Mouse (Mus musculus): Measurements from ENCODE around the gene Syn2. TPM values are rescaled to one million over a fixed set of nuclear protein-coding genes. Genes with fewer than 3 reads are reported as not detected.

Gene Syn2
- polyA plus RNA-seq, 1 experiment from 2014 or later, result 0.30 TPM

- H3K9ac ChIP-seq (ENCODE audit: low read depth, low read length), result no peak overlapping the region
- no peak overlapping the region for H3K27ac ChIP-seq (ENCODE audit: low read depth, low read length)
- DNase-seq (ENCODE audit: low spot score), result no peak
- 81% methylated on average over 3 of the region's 3 CpGs for WGBS
- H3K36me3 ChIP-seq (ENCODE audit: control insufficient read depth, insufficient read depth, low read length), result no peaks in the 10 kb centered on the region
- H3K4me2 ChIP-seq, result no peak overlapping the region
- no peaks in the 10 kb centered on the region for H3K9me3 ChIP-seq (ENCODE audit: control insufficient read depth, low read length)
- no peaks in the 10 kb centered on the region for H3K27me3 ChIP-seq (replicated peaks; ENCODE audit: control insufficient read depth, insufficient read depth, low read length)
- H3K4me3 ChIP-seq (ENCODE audit: low read depth, low read length), result no peak overlapping the region
- ATAC-seq (replicated peaks; ENCODE audit: low FRiP score), result no peak
- H3K4me1 ChIP-seq (replicated peaks; ENCODE audit: control insufficient read depth, insufficient read depth, low read length), result no peaks in the 10 kb centered on the region
Observed at GRCm38 (mm10) chr6:115165863-115166470, 31.3 kb downstream of the Syn2 start.

- Histone ChIP-seq H3K36me3 (ENCODE audit: control insufficient read depth, insufficient read depth, low read length) (no peaks in the 10 kb centered on the region), H3K4me1 (replicated peaks; ENCODE audit: control insufficient read depth, insufficient read depth, low read length) (no peaks in the 10 kb centered on the region), H3K27ac (ENCODE audit: low read depth, low read length) (no peak overlapping the region), H3K9ac (ENCODE audit: low read depth, low read length) (no peak overlapping the region), H3K4me2 (no peak overlapping the region), H3K27me3 (replicated peaks; ENCODE audit: control insufficient read depth, insufficient read depth, low read length) (no peaks in the 10 kb centered on the region), H3K4me3 (ENCODE audit: low read depth, low read length) (no peak overlapping the region), H3K9me3 (ENCODE audit: control insufficient read depth, low read length) (no peaks in the 10 kb centered on the region)
- ATAC-seq (replicated peaks; ENCODE audit: low FRiP score) (no peak), DNase-seq (ENCODE audit: low spot score) (no peak)
- 44% methylated on average over 3 of the region's 3 CpGs for WGBS
Observed at GRCm38 (mm10) chr6:115168921-115169320, 34.2 kb downstream of the Syn2 start.

GRCm38 (mm10) chr6:115169518-115169917, 34.8 kb downstream of the Syn2 start:
- ATAC-seq (replicated peaks; ENCODE audit: low FRiP score) (no peak), DNase-seq (ENCODE audit: low spot score) (no peak)
- Histone ChIP-seq H3K4me1 (replicated peaks; ENCODE audit: control insufficient read depth, insufficient read depth, low read length) (no peaks in the 10 kb centered on the region), H3K4me3 (ENCODE audit: low read depth, low read length) (no peak overlapping the region), H3K27ac (ENCODE audit: low read depth, low read length) (no peak overlapping the region), H3K27me3 (replicated peaks; ENCODE audit: control insufficient read depth, insufficient read depth, low read length) (no peaks in the 10 kb centered on the region), H3K9me3 (ENCODE audit: control insufficient read depth, low read length) (no peaks in the 10 kb centered on the region), H3K9ac (ENCODE audit: low read depth, low read length) (no peak overlapping the region), H3K4me2 (no peak overlapping the region), H3K36me3 (ENCODE audit: control insufficient read depth, insufficient read depth, low read length) (no peaks in the 10 kb centered on the region)
- WGBS, result 47% methylated on average over 2 of the region's 2 CpGs

GRCm38 (mm10) chr6:115174845-115175244, 40.1 kb downstream of the Syn2 start:
- Histone ChIP-seq H3K27me3 (replicated peaks; ENCODE audit: control insufficient read depth, insufficient read depth, low read length) (no peaks in the 10 kb centered on the region), H3K9ac (ENCODE audit: low read depth, low read length) (no peak overlapping the region), H3K4me3 (ENCODE audit: low read depth, low read length) (no peak overlapping the region), H3K9me3 (ENCODE audit: control insufficient read depth, low read length) (no peaks in the 10 kb centered on the region), H3K4me1 (replicated peaks; ENCODE audit: control insufficient read depth, insufficient read depth, low read length) (no peaks in the 10 kb centered on the region), H3K36me3 (ENCODE audit: control insufficient read depth, insufficient read depth, low read length) (no peaks in the 10 kb centered on the region), H3K4me2 (no peak overlapping the region), H3K27ac (ENCODE audit: low read depth, low read length) (no peak overlapping the region)
- 27% methylated on average over 3 of the region's 3 CpGs for WGBS
- DNase-seq (ENCODE audit: low spot score) (no peak), ATAC-seq (replicated peaks; ENCODE audit: low FRiP score) (no peak)

GRCm38 (mm10) chr6:115178826-115179225, 44.1 kb downstream of the Syn2 start:
- WGBS, result 21% methylated on average over 3 of the region's 3 CpGs
- Histone ChIP-seq H3K9ac (ENCODE audit: low read depth, low read length) (no peak overlapping the region), H3K27me3 (replicated peaks; ENCODE audit: control insufficient read depth, insufficient read depth, low read length) (no peaks in the 10 kb centered on the region), H3K9me3 (ENCODE audit: control insufficient read depth, low read length) (no peaks in the 10 kb centered on the region), H3K4me3 (ENCODE audit: low read depth, low read length) (no peak overlapping the region), H3K4me2 (no peak overlapping the region), H3K27ac (ENCODE audit: low read depth, low read length) (no peak overlapping the region), H3K4me1 (replicated peaks; ENCODE audit: control insufficient read depth, insufficient read depth, low read length) (no peaks in the 10 kb centered on the region), H3K36me3 (ENCODE audit: control insufficient read depth, insufficient read depth, low read length) (no peaks in the 10 kb centered on the region)
- peak; percentile 47 for DNase-seq (ENCODE audit: low spot score)
- ATAC-seq (replicated peaks; ENCODE audit: low FRiP score), result no peak

GRCm38 (mm10) chr6:115181094-115181493, 46.4 kb downstream of the Syn2 start:
- Histone ChIP-seq H3K4me2 (no peak overlapping the region), H3K4me3 (ENCODE audit: low read depth, low read length) (no peak overlapping the region), H3K27ac (ENCODE audit: low read depth, low read length) (no peak overlapping the region), H3K27me3 (replicated peaks; ENCODE audit: control insufficient read depth, insufficient read depth, low read length) (no peaks in the 10 kb centered on the region), H3K9ac (ENCODE audit: low read depth, low read length) (no peak overlapping the region), H3K4me1 (replicated peaks; ENCODE audit: control insufficient read depth, insufficient read depth, low read length) (no peaks in the 10 kb centered on the region), H3K36me3 (ENCODE audit: control insufficient read depth, insufficient read depth, low read length) (no peaks in the 10 kb centered on the region), H3K9me3 (ENCODE audit: control insufficient read depth, low read length) (no peaks in the 10 kb centered on the region)
- DNase-seq (ENCODE audit: low spot score), result no peak
- 71% methylated on average over 2 of the region's 2 CpGs for WGBS
- ATAC-seq (replicated peaks; ENCODE audit: low FRiP score), result no peak

GRCm38 (mm10) chr6:115191111-115191510, 56.4 kb downstream of the Syn2 start:
- WGBS, result 68% methylated on average over 7 of the region's 7 CpGs
- H3K9ac ChIP-seq (ENCODE audit: low read depth, low read length), result no peak overlapping the region
- ATAC-seq (replicated peaks; ENCODE audit: low FRiP score), result no peak

GRCm38 (mm10) chr6:115200753-115201152, 66.1 kb downstream of the Syn2 start:
- no peak for DNase-seq (ENCODE audit: low spot score)
- Histone ChIP-seq H3K9ac (ENCODE audit: low read depth, low read length) (no peak overlapping the region), H3K4me2 (no peak overlapping the region), H3K27ac (ENCODE audit: low read depth, low read length) (no peak overlapping the region), H3K4me1 (replicated peaks; ENCODE audit: control insufficient read depth, insufficient read depth, low read length) (no peaks in the 10 kb centered on the region; the same call in 1 of the 2 replicates), H3K9me3 (ENCODE audit: control insufficient read depth, low read length) (no peaks in the 10 kb centered on the region), H3K36me3 (ENCODE audit: control insufficient read depth, insufficient read depth, low read length) (no peaks in the 10 kb centered on the region), H3K4me3 (ENCODE audit: low read depth, low read length) (no peak overlapping the region), H3K27me3 (replicated peaks; ENCODE audit: control insufficient read depth, insufficient read depth, low read length) (no peaks in the 10 kb centered on the region)
- ATAC-seq (replicated peaks; ENCODE audit: low FRiP score), result no peak
- WGBS, result 61% methylated on average over 3 of the region's 3 CpGs

More at GRCm38 (mm10) chr6:115191111-115191510, 56.4 kb downstream of the Syn2 start:
- Histone ChIP-seq H3K9me3 (ENCODE audit: control insufficient read depth, low read length) (no peaks in the 10 kb centered on the region), H3K27ac (ENCODE audit: low read depth, low read length) (no peak overlapping the region), H3K4me3 (ENCODE audit: low read depth, low read length) (no peak overlapping the region), H3K36me3 (ENCODE audit: control insufficient read depth, insufficient read depth, low read length) (no peaks in the 10 kb centered on the region), H3K4me2 (no peak overlapping the region), H3K27me3 (replicated peaks; ENCODE audit: control insufficient read depth, insufficient read depth, low read length) (no peaks in the 10 kb centered on the region), H3K4me1 (replicated peaks; ENCODE audit: control insufficient read depth, insufficient read depth, low read length) (no peaks in the 10 kb centered on the region)
- no peak for DNase-seq (ENCODE audit: low spot score)

GRCm38 (mm10) chr6:115203029-115203428, 68.3 kb downstream of the Syn2 start:
- Histone ChIP-seq H3K4me3 (ENCODE audit: low read depth, low read length) (no peak overlapping the region), H3K36me3 (ENCODE audit: control insufficient read depth, insufficient read depth, low read length) (no peaks in the 10 kb centered on the region), H3K9ac (ENCODE audit: low read depth, low read length) (no peak overlapping the region), H3K4me2 (no peak overlapping the region), H3K27ac (ENCODE audit: low read depth, low read length) (no peak overlapping the region), H3K27me3 (replicated peaks; ENCODE audit: control insufficient read depth, insufficient read depth, low read length) (no peaks in the 10 kb centered on the region), H3K9me3 (ENCODE audit: control insufficient read depth, low read length) (no peaks in the 10 kb centered on the region), H3K4me1 (replicated peaks; ENCODE audit: control insufficient read depth, insufficient read depth, low read length) (no peaks in the 10 kb centered on the region; the same call in 1 of the 2 replicates)
- DNase-seq (ENCODE audit: low spot score) (no peak), ATAC-seq (replicated peaks; ENCODE audit: low FRiP score) (no peak)
- WGBS, result 64% methylated on average over 3 of the region's 3 CpGs
